Mouse (Mus musculus) hindbrain, embryonic 16.5 days (tissue): ENCODE data around the gene Lrp8. TPM values are rescaled to one million over a fixed set of nuclear protein-coding genes. Genes with fewer than 3 reads are reported as not detected.
A peak's percentile ranks its signal among the peaks of the same experiment; 100 is the strongest.

Experiments used
- ATAC-seq: fragments of 200-750 bp; cut with Nextera tagmentation; 2 replicates; pipeline ENCODE4 v1.8.0; 2017; ENCODE audit warnings: moderate TSS enrichment, moderate library complexity
- H3K27ac ChIP-seq: fragments of 300-500 bp; sonication (generic); 2 replicates; pipeline ENCODE4 v1.5.1; 2014; ENCODE audit warnings: low read depth, mild to moderate bottlenecking, control low read depth, low read length, moderate library complexity
- H3K27me3 ChIP-seq: fragments of 300-500 bp; sonication (generic); replicated peaks from 2 replicates; pipeline ENCODE4 v1.6.1; 2014; ENCODE audit warnings: low read length; ENCODE audit not compliant: control insufficient read depth, insufficient read depth
- H3K36me3 ChIP-seq: fragments of 300-500 bp; sonication (generic); 2 replicates; pipeline ENCODE4 v1.6.1; 2014; ENCODE audit warnings: mild to moderate bottlenecking, low read length, moderate library complexity, mixed read lengths; ENCODE audit not compliant: control insufficient read depth, insufficient read depth
- H3K4me1 ChIP-seq: fragments of 300-500 bp; sonication (generic); 2 replicates; pipeline ENCODE4 v1.6.1; 2014; ENCODE audit warnings: low read depth, low read length; ENCODE audit not compliant: control insufficient read depth, insufficient read depth
- H3K4me2 ChIP-seq: fragments of 300-500 bp; sonication (generic); 2 replicates; pipeline ENCODE4 v1.6.1; 2014; ENCODE audit warnings: mild to moderate bottlenecking, low read length, control low read depth, moderate library complexity
- H3K4me3 ChIP-seq: fragments of 300-500 bp; sonication (generic); 2 replicates; pipeline ENCODE4 v1.5.1; 2014; ENCODE audit warnings: mild to moderate bottlenecking, low read length, control low read depth, moderate library complexity
- H3K9ac ChIP-seq: fragments of 300-500 bp; sonication (generic); 2 replicates; pipeline ENCODE4 v1.6.1; 2014; ENCODE audit warnings: low read depth, mild to moderate bottlenecking, control low read depth, low read length, moderate library complexity
- H3K9me3 ChIP-seq: fragments of 300-500 bp; sonication (generic); 2 replicates; pipeline ENCODE4 v1.6.1; 2014; ENCODE audit warnings: mild to moderate bottlenecking, low read length, moderate library complexity; ENCODE audit not compliant: control insufficient read depth
- WGBS: fragments of 180-500 bp; shearing (Covaris S2); extraction: QIAGEN DNeasy Blood & Tissue Kit; methylation state at CpG from one replicate; pipeline ENCODE4 v1.1.7; 2014; 5-methylcytosine and 5-hydroxymethylcytosine counted together
- polyA plus RNA-seq: library from polyadenylated mRNA; unstranded; fragments of >200 nt; fragmentation: Nextera tagmentation; extraction: Ambion mirVana; gene quantifications from 2 replicates; pipeline ENCODE4 v1.2.1, GENCODE M21; 2015

The Lrp8 gene
- polyA plus RNA-seq, 1 experiment from 2014 or later: 23.8 TPM

DNA sequence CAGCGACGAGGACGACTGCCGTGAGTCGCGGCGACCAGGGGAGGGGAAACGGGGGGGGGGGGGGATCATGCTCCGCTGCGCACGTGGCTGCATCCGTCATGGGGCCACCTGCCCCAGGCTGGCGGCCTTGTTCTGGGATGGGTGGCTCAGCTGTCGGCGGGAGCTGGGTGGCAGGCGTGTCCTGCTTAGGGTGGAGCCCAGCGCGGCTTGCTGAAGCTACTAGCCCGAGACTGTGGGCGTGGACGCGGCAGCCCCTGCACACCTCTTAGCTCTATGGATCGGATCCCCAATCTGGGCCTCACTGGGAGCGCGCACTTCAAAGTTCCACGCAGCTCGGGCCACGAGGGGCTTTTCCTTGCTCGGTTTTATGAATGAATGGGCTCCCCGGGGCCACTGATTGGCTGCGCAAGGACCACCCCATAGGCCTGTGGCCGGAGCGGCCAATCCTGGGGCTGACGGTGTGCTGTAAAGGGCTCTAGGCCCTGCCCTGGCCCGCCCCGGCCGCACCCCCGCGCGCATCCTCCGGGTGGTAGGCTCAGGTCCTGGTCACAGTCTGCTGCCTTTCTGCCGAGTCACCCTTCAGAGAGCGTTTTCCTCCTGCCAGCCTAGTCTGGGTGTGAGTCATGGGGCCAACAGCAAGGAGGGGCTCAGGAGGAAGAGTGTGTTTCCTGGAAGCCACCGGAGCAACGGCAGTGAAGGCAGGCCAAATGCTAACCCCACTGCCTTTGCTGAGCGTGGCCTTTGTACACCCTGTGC lies 1.5 kb downstream of the Lrp8 start:
- Histone ChIP-seq H3K4me1 (peaks cover 41% of the 10 kb centered on the region), H3K36me3 (0 out of 2 replicates have a peak, but pooled peaks cover 2% of the 10 kb centered on the region), H3K27ac (peak overlapping the region; percentile 97), H3K27me3 (no peaks in the 10 kb centered on the region), H3K9ac (peak overlapping the region; percentile 93), H3K4me2 (peak overlapping the region; percentile 92), H3K9me3 (no peaks in the 10 kb centered on the region), H3K4me3 (peak overlapping the region; percentile 63)
- ATAC-seq: peak; percentile 83
- WGBS: 0% methylated on average over 43 of the region's 46 CpGs

GRCm38 (mm10) chr4:107805491-107805890 lies 3.4 kb downstream of the Lrp8 start:
- peaks cover 38% of the 10 kb centered on the region for H3K4me1 ChIP-seq
- ATAC-seq: no peak
- WGBS: 73% methylated on average over 3 of the region's 3 CpGs

GRCm38 (mm10) chr4:107807796-107808195 lies 5.7 kb downstream of the Lrp8 start:
- Histone ChIP-seq H3K27ac (no peak overlapping the region), H3K4me1 (peaks cover 36% of the 10 kb centered on the region), H3K36me3 (peaks cover 6% of the 10 kb centered on the region; the same call in 1 of the 2 replicates), H3K9me3 (no peaks in the 10 kb centered on the region), H3K4me2 (no peak overlapping the region), H3K9ac (no peak overlapping the region), H3K27me3 (no peaks in the 10 kb centered on the region), H3K4me3 (no peak overlapping the region)
- ATAC-seq: no peak
- 70% methylated on average over 4 of the region's 4 CpGs for WGBS

More at GRCm38 (mm10) chr4:107805491-107805890, 3.4 kb downstream of the Lrp8 start:
- Histone ChIP-seq H3K36me3 (peaks cover 6% of the 10 kb centered on the region; the same call in 1 of the 2 replicates), H3K9me3 (no peaks in the 10 kb centered on the region), H3K27me3 (no peaks in the 10 kb centered on the region), H3K9ac (no peak overlapping the region), H3K27ac (no peak overlapping the region), H3K4me2 (peak overlapping the region; percentile 92), H3K4me3 (no peak overlapping the region; the same call in 1 of the 2 replicates)

- Histone ChIP-seq H3K4me3 (no peak overlapping the region), H3K4me2 (no peak overlapping the region), H3K27ac (no peak overlapping the region), H3K36me3 (peaks cover 6% of the 10 kb centered on the region; the same call in 1 of the 2 replicates), H3K4me1 (peaks cover 35% of the 10 kb centered on the region), H3K9me3 (no peaks in the 10 kb centered on the region), H3K27me3 (no peaks in the 10 kb centered on the region), H3K9ac (no peak overlapping the region)
- no peak for ATAC-seq
Measured at GRCm38 (mm10) chr4:107808655-107809054, 6.6 kb downstream of the Lrp8 start.

DNA sequence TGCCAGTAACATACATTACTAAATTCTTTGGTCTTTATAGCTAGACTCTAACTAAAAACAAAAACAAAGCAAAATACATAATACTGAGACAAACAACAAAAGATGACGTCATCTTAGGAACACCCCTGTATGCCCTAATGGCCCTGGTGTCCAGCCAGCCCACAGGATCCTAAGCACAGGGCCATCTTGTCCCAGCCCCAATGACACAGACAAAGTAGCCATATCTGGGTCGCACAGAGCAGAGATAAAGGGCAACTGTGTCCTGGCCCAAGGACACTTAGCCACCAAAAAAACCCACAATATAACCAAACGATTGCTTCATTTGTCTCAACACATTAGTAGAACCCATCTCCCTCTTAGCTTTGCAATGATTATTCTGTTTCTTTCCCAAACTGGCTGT lies 8.9 kb downstream of the Lrp8 start:
- H3K4me1 ChIP-seq: peaks cover 23% of the 10 kb centered on the region
- no peak for ATAC-seq
- H3K4me3 ChIP-seq: no peak overlapping the region
- peaks cover 3% of the 10 kb centered on the region; the same call in 1 of the 2 replicates for H3K36me3 ChIP-seq
- H3K9me3 ChIP-seq: no peaks in the 10 kb centered on the region
- WGBS: 89% methylated on average over 3 of the region's 3 CpGs
- H3K4me2 ChIP-seq: no peak overlapping the region
- H3K9ac ChIP-seq: no peak overlapping the region
- H3K27ac ChIP-seq: no peak overlapping the region
- no peaks in the 10 kb centered on the region for H3K27me3 ChIP-seq

DNA sequence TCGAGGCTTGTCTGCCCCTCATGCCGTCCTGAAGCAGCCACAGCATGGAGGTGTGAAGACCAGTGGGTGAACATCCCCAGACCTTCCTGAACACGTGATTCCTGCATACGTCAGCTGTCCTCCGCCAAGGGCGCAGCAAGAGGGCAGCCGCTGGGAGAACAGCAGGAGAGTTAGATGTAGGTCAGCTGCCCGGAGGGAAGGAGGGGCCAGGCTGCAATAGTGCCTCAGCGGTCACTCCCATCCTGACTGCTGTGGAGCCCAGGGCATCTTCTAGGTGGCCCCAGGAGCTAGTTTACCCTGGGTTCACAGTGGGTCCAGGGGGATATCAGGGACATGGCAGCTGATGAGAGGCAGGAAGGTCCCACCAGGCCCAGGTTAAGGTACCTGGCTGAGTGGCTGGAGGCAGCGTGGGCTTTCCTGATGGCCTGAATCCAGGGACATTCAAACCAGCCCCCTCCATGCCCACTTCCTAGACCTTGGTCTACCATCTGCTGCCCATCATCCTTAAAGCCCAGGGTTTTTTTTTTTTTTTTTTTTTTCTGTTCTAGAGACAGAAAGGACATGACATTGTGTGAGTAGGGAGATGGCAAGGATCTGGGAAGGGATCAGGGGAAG lies 9.8 kb downstream of the Lrp8 start:
- no peak overlapping the region for H3K9ac ChIP-seq
- no peak overlapping the region for H3K4me3 ChIP-seq
- no peak overlapping the region for H3K4me2 ChIP-seq
- 43% methylated on average over 10 of the region's 10 CpGs for WGBS
- ATAC-seq: no peak
- no peaks in the 10 kb centered on the region for H3K9me3 ChIP-seq
- peaks cover 3% of the 10 kb centered on the region; the same call in 1 of the 2 replicates for H3K36me3 ChIP-seq
- peaks cover 16% of the 10 kb centered on the region for H3K4me1 ChIP-seq
- no peak overlapping the region; the same call in 1 of the 2 replicates for H3K27ac ChIP-seq
- H3K27me3 ChIP-seq: no peaks in the 10 kb centered on the region

- Histone ChIP-seq H3K9me3 (no peaks in the 10 kb centered on the region), H3K9ac (no peak overlapping the region), H3K4me2 (no peak overlapping the region), H3K4me1 (peaks cover 21% of the 10 kb centered on the region), H3K4me3 (no peak overlapping the region), H3K27me3 (no peaks in the 10 kb centered on the region), H3K27ac (no peak overlapping the region), H3K36me3 (peaks cover 3% of the 10 kb centered on the region; the same call in 1 of the 2 replicates)
- ATAC-seq: no peak
- 60% methylated on average over 6 of the region's 6 CpGs for WGBS
Measured at GRCm38 (mm10) chr4:107812336-107812735, 10.3 kb downstream of the Lrp8 start.

GRCm38 (mm10) chr4:107816459-107816858 lies 14.4 kb downstream of the Lrp8 start:
- H3K9ac ChIP-seq: no peak overlapping the region
- 84% methylated on average over 4 of the region's 4 CpGs for WGBS
- H3K4me1 ChIP-seq: peaks cover 45% of the 10 kb centered on the region
- ATAC-seq: no peak
- no peaks in the 10 kb centered on the region for H3K9me3 ChIP-seq
- no peaks in the 10 kb centered on the region for H3K27me3 ChIP-seq
- no peak overlapping the region for H3K4me3 ChIP-seq
- no peaks in the 10 kb centered on the region for H3K36me3 ChIP-seq
- H3K4me2 ChIP-seq: no peak overlapping the region
- H3K27ac ChIP-seq: no peak overlapping the region

- Histone ChIP-seq H3K4me1 (peaks cover 55% of the 10 kb centered on the region), H3K27ac (peak overlapping the region; percentile 9), H3K9ac (no peak overlapping the region), H3K36me3 (no peaks in the 10 kb centered on the region), H3K27me3 (no peaks in the 10 kb centered on the region), H3K4me3 (no peak overlapping the region), H3K4me2 (no peak overlapping the region), H3K9me3 (no peaks in the 10 kb centered on the region)
- 18% methylated on average over 6 of the region's 6 CpGs for WGBS
- ATAC-seq: peak; percentile 58
Measured at GRCm38 (mm10) chr4:107817463-107817862, 15.4 kb downstream of the Lrp8 start.
